Mouse (Mus musculus): Measurements from ENCODE around the gene E2f6. TPM values are rescaled to one million over a fixed set of nuclear protein-coding genes. Genes with fewer than 3 reads are reported as not detected.

Gene E2f6
- total RNA-seq, 4 experiments from 2014 or later = 41.5 to 55.0 (median 44.9) TPM

- DNase-seq = peak; percentile 62
Measured at GRCm38 (mm10) chr12:16850431-16851375, 39.9 kb downstream of the E2f6 start.

- peak; percentile 86 for DNase-seq
Measured at GRCm38 (mm10) chr12:16853431-16854165, 42.8 kb downstream of the E2f6 start.

GRCm38 (mm10) chr12:16855632-16856305, 45.0 kb downstream of the E2f6 start:
- DNase-seq = no peak

GRCm38 (mm10) chr12:16856306-16856679, 45.5 kb downstream of the E2f6 start:
- DNase-seq = no peak

- DNase-seq = no peak
Measured at GRCm38 (mm10) chr12:16858081-16858480, 47.3 kb downstream of the E2f6 start.

- no peak for DNase-seq
Measured at GRCm38 (mm10) chr12:16859781-16860180, 49.0 kb downstream of the E2f6 start.

- no peak for DNase-seq
Measured at GRCm38 (mm10) chr12:16860533-16860932, 49.8 kb downstream of the E2f6 start.

GRCm38 (mm10) chr12:16860961-16861360, 50.2 kb downstream of the E2f6 start:
- no peak for DNase-seq

- DNase-seq = peak; percentile 51
Measured at GRCm38 (mm10) chr12:16864477-16864876, 53.7 kb downstream of the E2f6 start.

- no peak for DNase-seq
Measured at GRCm38 (mm10) chr12:16865871-16866270, 55.1 kb downstream of the E2f6 start.

- no peak for DNase-seq
Measured at GRCm38 (mm10) chr12:16866460-16866859, 55.7 kb downstream of the E2f6 start.

- DNase-seq = no peak
Measured at GRCm38 (mm10) chr12:16867306-16867705, 56.5 kb downstream of the E2f6 start.

GRCm38 (mm10) chr12:16868618-16869017, 57.9 kb downstream of the E2f6 start:
- no peak for DNase-seq

GRCm38 (mm10) chr12:16869091-16869778, 58.5 kb downstream of the E2f6 start:
- no peak for DNase-seq

GRCm38 (mm10) chr12:16869870-16870404, 59.2 kb downstream of the E2f6 start:
- DNase-seq = no peak

GRCm38 (mm10) chr12:16870405-16871068, 59.8 kb downstream of the E2f6 start:
- DNase-seq = peak; percentile 61

- DNase-seq = no peak
Measured at GRCm38 (mm10) chr12:16872006-16872405, 61.2 kb downstream of the E2f6 start.

- no peak for DNase-seq
Measured at GRCm38 (mm10) chr12:16872926-16873464, 62.2 kb downstream of the E2f6 start.

- no peak for DNase-seq
Measured at GRCm38 (mm10) chr12:16873549-16873948, 62.8 kb downstream of the E2f6 start.

GRCm38 (mm10) chr12:16874086-16874485, 63.3 kb downstream of the E2f6 start:
- DNase-seq = peak; percentile 74

- no peak for DNase-seq
Measured at GRCm38 (mm10) chr12:16875269-16875668, 64.5 kb downstream of the E2f6 start.
